Mouse (Mus musculus): ENCODE measurements at regions not wholly inside any gene's neighbourhood (a gene's known extent, or its start where the extent isn't known, plus 50 kb on each side); places are given as distances from the start of the nearest gene placed in this dataset.

GRCm38 (mm10) chr10:14314607-14315006 lies 230.9 kb downstream of the Adgrg6 start:
- H3K9ac ChIP-seq (ENCODE audit: low read depth, low read length), result no peak overlapping the region
- no peak overlapping the region for H3K4me3 ChIP-seq (ENCODE audit: insufficient read depth, low read depth, low read length)
- WGBS, result 46% methylated on average over 4 of the region's 4 CpGs

DNA sequence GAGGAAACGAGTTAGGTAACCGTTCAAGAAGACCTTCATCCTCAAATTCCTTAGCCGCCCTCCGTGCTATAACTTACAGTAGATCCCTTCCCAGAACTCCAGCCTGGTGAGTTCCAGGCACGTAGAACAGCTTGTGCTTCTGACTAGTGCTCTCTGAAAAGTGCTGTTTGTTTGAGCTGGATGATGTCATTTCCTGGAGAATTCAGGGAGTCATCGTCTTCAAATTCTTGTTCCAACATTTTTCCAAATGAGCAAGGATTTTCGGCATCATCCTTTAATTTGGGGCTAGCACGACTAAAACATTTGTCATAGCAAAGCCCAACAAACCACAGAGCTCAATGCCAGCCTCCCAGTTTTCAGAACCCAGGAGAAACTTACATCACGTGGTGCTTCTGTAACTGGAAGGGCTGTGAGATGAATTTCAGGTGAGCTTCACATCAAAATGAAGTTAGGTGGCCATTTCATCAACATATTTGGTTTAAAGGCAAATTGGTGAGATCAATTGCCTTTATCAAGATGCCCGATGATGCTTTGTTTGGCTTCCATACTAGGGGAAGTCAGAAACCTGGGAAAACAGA lies 231.4 kb downstream of the Adgrg6 start:
- no peak for TF ChIP-seq CTCF (IDR thresholded peaks at IDR 0.05; ENCODE audit: low read depth, low read length)
- no peak for TF ChIP-seq POLR2A (IDR thresholded peaks at IDR 0.05; ENCODE audit: extremely low read depth, insufficient read depth, low read length)
- 69% methylated on average over 10 of the region's 10 CpGs for WGBS
- Histone ChIP-seq H3K36me3 (ENCODE audit: control insufficient read depth, insufficient read depth, low read length) (no peaks in the 10 kb centered on the region), H3K79me2 (ENCODE audit: control insufficient read depth, insufficient read depth, low read length) (no peaks in the 10 kb centered on the region), H3K27me3 (ENCODE audit: control insufficient read depth, insufficient read depth, low read length) (no peaks in the 10 kb centered on the region), H3K4me3 (ENCODE audit: insufficient read depth, low read depth, low read length) (no peak overlapping the region), H3K4me1 (ENCODE audit: control insufficient read depth, insufficient read depth, low read length) (no peaks in the 10 kb centered on the region), H3K9ac (ENCODE audit: low read depth, low read length) (no peak overlapping the region), H3K27ac (replicated peaks; ENCODE audit: insufficient read depth, low read depth, low read length) (no peak overlapping the region)
- no peak for DNase-seq (ENCODE audit: extremely low read depth, low read depth, low spot score)

More at GRCm38 (mm10) chr10:14314607-14315006, 230.9 kb downstream of the Adgrg6 start:
- H3K27ac ChIP-seq (replicated peaks; ENCODE audit: insufficient read depth, low read depth, low read length), result no peak overlapping the region
- no peaks in the 10 kb centered on the region for H3K36me3 ChIP-seq (ENCODE audit: control insufficient read depth, insufficient read depth, low read length)
- H3K4me1 ChIP-seq (ENCODE audit: control insufficient read depth, insufficient read depth, low read length), result no peaks in the 10 kb centered on the region
- H3K79me2 ChIP-seq (ENCODE audit: control insufficient read depth, insufficient read depth, low read length), result no peaks in the 10 kb centered on the region
- no peaks in the 10 kb centered on the region for H3K27me3 ChIP-seq (ENCODE audit: control insufficient read depth, insufficient read depth, low read length)
- TF ChIP-seq CTCF (IDR thresholded peaks at IDR 0.05; ENCODE audit: low read depth, low read length) (no peak), POLR2A (IDR thresholded peaks at IDR 0.05; ENCODE audit: extremely low read depth, insufficient read depth, low read length) (no peak)
- DNase-seq (ENCODE audit: extremely low read depth, low read depth, low spot score), result no peak

GRCm38 (mm10) chr10:14312959-14313358 lies 232.5 kb downstream of the Adgrg6 start:
- H3K79me2 ChIP-seq (ENCODE audit: control insufficient read depth, insufficient read depth, low read length), result no peaks in the 10 kb centered on the region
- H3K4me3 ChIP-seq (ENCODE audit: insufficient read depth, low read depth, low read length), result no peak overlapping the region
- no peaks in the 10 kb centered on the region for H3K4me1 ChIP-seq (ENCODE audit: control insufficient read depth, insufficient read depth, low read length)
- DNase-seq (ENCODE audit: extremely low read depth, low read depth, low spot score), result no peak
- TF ChIP-seq POLR2A (IDR thresholded peaks at IDR 0.05; ENCODE audit: extremely low read depth, insufficient read depth, low read length), result no peak
- TF ChIP-seq CTCF (IDR thresholded peaks at IDR 0.05; ENCODE audit: low read depth, low read length), result no peak
- H3K27ac ChIP-seq (replicated peaks; ENCODE audit: insufficient read depth, low read depth, low read length), result no peak overlapping the region
- WGBS, result 83% methylated on average over 4 of the region's 4 CpGs
- no peaks in the 10 kb centered on the region for H3K36me3 ChIP-seq (ENCODE audit: control insufficient read depth, insufficient read depth, low read length)
- no peak overlapping the region for H3K9ac ChIP-seq (ENCODE audit: low read depth, low read length)
- H3K27me3 ChIP-seq (ENCODE audit: control insufficient read depth, insufficient read depth, low read length), result no peaks in the 10 kb centered on the region

DNA sequence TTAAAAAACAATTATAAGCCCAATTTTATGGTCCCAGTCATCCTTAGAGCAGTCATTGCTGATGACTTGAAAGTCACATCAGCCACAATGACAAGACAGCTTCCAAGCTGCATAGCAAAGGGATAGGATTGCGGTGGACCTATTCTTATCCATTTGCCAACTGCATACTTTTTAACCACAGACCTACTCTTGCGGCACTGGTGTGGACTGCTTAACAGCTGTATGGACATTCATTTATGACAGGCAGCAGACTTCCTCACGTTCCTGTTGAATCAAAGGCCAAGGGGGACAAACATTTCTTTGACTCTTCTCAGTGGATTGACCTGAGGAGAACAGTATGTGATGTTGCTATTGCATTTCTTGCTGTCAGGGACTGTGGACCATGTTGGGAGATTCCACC lies 233.5 kb downstream of the Adgrg6 start:
- Histone ChIP-seq H3K4me3 (ENCODE audit: insufficient read depth, low read depth, low read length) (no peak overlapping the region), H3K27ac (replicated peaks; ENCODE audit: insufficient read depth, low read depth, low read length) (no peak overlapping the region), H3K79me2 (ENCODE audit: control insufficient read depth, insufficient read depth, low read length) (no peaks in the 10 kb centered on the region), H3K4me1 (ENCODE audit: control insufficient read depth, insufficient read depth, low read length) (no peaks in the 10 kb centered on the region), H3K36me3 (ENCODE audit: control insufficient read depth, insufficient read depth, low read length) (no peaks in the 10 kb centered on the region), H3K9ac (ENCODE audit: low read depth, low read length) (no peak overlapping the region), H3K27me3 (ENCODE audit: control insufficient read depth, insufficient read depth, low read length) (no peaks in the 10 kb centered on the region)
- 76% methylated on average over 3 of the region's 3 CpGs for WGBS
- TF ChIP-seq POLR2A (IDR thresholded peaks at IDR 0.05; ENCODE audit: extremely low read depth, insufficient read depth, low read length) (no peak), CTCF (IDR thresholded peaks at IDR 0.05; ENCODE audit: low read depth, low read length) (no peak)
- no peak for DNase-seq (ENCODE audit: extremely low read depth, low read depth, low spot score)

DNA sequence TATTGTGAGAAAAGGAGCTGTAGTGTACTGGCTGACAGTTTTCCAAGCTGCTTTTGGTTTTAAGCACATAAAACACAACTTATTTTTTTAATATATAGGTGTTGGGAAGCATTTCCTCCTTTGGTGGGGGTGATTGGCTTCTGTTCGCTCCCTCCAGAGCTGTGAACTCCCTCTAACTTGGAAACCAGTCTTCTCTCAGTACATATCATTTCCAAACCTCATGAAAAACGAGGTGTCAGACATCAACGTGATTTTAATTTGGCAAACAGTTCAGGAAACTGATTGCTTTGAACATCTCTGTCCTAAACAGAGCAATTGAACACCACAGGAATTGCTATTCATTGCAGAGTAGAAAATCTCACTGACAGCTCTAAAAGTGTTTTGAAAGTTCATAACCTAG lies 238.6 kb downstream of the Adgrg6 start:
- 58% methylated on average over 3 of the region's 3 CpGs for WGBS
- Histone ChIP-seq H3K9ac (ENCODE audit: low read depth, low read length) (no peak overlapping the region), H3K27me3 (ENCODE audit: control insufficient read depth, insufficient read depth, low read length) (no peaks in the 10 kb centered on the region), H3K79me2 (ENCODE audit: control insufficient read depth, insufficient read depth, low read length) (no peaks in the 10 kb centered on the region), H3K4me3 (ENCODE audit: insufficient read depth, low read depth, low read length) (no peak overlapping the region), H3K27ac (replicated peaks; ENCODE audit: insufficient read depth, low read depth, low read length) (no peak overlapping the region), H3K36me3 (ENCODE audit: control insufficient read depth, insufficient read depth, low read length) (no peaks in the 10 kb centered on the region), H3K4me1 (ENCODE audit: control insufficient read depth, insufficient read depth, low read length) (no peaks in the 10 kb centered on the region)
- no peak for TF ChIP-seq CTCF (IDR thresholded peaks at IDR 0.05; ENCODE audit: low read depth, low read length)
- no peak for TF ChIP-seq POLR2A (IDR thresholded peaks at IDR 0.05; ENCODE audit: extremely low read depth, insufficient read depth, low read length)
- no peak for DNase-seq (ENCODE audit: extremely low read depth, low read depth, low spot score)

GRCm38 (mm10) chr10:14303476-14303875 lies 242.0 kb downstream of the Adgrg6 start:
- Histone ChIP-seq H3K79me2 (ENCODE audit: control insufficient read depth, insufficient read depth, low read length) (no peaks in the 10 kb centered on the region), H3K27ac (replicated peaks; ENCODE audit: insufficient read depth, low read depth, low read length) (no peak overlapping the region), H3K4me1 (ENCODE audit: control insufficient read depth, insufficient read depth, low read length) (no peaks in the 10 kb centered on the region), H3K27me3 (ENCODE audit: control insufficient read depth, insufficient read depth, low read length) (no peaks in the 10 kb centered on the region), H3K4me3 (ENCODE audit: insufficient read depth, low read depth, low read length) (no peak overlapping the region), H3K9ac (ENCODE audit: low read depth, low read length) (no peak overlapping the region), H3K36me3 (ENCODE audit: control insufficient read depth, insufficient read depth, low read length) (no peaks in the 10 kb centered on the region)
- DNase-seq (ENCODE audit: extremely low read depth, low read depth, low spot score), result no peak
- no peak for TF ChIP-seq POLR2A (IDR thresholded peaks at IDR 0.05; ENCODE audit: extremely low read depth, insufficient read depth, low read length)
- no peak for TF ChIP-seq CTCF (IDR thresholded peaks at IDR 0.05; ENCODE audit: low read depth, low read length)

Data from liver, adult 2 months (tissue).